Mouse (Mus musculus): Measurements from ENCODE around the gene Gm15217.

Gene Gm15217

DNA sequence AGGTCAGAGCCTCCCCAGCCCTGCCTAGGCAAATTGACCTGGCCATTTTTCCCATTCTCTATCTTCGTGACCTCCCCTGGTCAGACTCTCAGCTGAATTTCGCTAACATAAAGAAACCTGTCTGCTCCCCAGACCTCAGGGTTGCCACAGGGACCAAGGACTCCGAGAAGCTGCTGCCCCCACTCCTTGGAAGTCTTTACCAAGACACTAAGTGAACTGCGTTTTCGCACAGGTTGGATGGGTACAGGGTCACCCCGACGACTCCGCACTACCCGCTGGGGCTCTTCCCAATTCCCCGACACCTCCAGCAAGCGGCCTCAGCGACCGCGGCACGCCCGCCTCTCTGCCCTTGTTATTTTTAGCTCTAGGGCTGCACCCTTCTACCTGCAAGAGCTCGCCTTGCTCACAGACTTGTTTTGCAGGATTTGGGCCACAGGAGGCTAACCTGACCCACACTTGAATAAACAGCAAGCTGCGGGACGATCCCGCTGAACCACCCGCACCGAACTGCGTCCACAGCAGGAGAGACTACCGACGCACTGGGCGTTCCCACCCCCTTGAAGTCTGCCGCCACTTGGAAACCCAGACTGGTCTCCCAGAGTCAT, 19.0 kb downstream of the Gm15217 start:
- no peak for DNase-seq (ENCODE audit: low spot score)

DNA sequence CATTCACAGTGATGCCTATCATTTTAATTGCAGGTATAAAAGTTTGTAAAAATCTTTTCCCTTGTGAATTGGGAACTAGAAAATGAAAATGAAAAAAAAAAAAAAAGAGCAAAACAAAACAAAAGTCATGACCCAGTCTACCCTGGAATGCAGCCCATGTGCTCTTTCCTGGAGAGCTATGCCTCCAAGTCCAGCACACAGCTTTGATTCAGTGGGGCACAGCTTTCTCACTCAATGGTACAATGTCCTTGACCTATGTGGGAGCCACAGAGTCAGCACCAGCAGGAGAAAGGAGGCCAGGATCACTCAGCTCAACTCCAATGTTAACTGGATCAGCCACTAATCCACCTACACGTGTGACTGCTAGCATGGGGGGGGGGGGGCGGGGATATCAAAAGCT, 20.7 kb downstream of the Gm15217 start:
- DNase-seq (ENCODE audit: low spot score): peak; percentile 54

DNA sequence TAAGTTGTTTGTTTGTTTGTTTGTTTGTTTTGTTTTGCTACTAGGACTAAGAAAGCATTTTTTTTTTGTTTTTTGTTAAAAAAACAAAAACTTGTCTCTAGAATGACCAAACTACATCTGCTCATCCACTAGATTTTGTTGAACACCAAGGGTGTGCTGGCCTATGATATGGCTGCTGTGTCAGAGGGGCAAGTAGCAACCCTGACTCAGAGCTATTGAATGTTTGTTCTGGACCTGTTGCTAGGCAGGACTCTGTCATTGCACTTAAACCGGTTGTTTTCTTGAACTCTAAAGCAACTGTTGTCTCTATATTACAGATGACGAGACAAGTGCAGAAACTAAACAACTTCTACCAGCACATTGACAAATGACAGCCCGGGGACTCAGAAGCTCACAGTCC, 29.1 kb downstream of the Gm15217 start:
- DNase-seq (ENCODE audit: low spot score): no peak

DNA sequence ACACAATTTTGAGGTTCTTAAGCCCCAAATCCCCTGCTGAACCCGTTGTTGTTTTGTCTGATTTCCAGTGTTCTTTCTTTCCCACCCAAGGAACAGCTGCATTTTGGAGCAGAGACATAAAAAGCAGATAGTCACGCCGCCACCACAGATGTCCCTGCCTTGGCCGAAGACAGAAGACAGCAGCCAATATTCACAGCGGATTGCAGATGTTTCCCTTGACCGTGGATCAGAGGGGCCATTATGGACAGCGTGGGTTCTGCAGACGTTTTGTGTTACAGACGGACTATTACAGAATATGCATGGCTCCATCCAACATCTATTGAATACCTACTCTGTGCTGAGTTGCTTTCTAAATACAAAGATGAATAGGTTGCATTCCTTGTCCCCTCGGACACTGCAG, 29.8 kb downstream of the Gm15217 start:
- no peak for DNase-seq (ENCODE audit: low spot score)

DNA sequence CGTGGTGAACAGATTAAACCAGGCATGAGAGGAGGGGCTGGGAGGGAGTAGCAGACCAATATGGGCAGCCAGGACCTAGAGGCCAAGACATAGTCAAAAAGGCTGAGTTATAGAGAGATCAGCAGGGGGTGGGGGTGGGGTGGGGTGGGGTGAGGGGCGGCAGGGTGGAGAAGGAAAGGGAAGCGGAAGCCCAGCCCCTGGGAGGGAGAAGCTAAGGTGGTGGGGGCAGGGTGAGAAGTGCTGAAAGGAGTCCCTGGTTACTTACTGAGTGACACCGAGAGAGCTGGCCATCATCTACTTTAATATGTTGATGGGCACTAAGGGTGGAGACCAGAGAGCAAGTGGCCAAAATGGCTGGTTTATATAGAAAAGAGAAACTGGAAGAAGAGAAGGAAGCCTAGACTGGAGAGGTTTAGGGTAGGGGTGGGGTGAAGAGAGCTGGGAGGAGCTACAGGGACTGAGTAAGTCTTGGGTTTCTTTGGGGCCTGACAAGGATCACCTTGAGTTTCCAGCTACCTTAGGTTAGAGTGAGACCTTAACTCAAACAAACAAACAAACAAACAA, 31.4 kb downstream of the Gm15217 start:
- no peak for DNase-seq (ENCODE audit: low spot score)

DNA sequence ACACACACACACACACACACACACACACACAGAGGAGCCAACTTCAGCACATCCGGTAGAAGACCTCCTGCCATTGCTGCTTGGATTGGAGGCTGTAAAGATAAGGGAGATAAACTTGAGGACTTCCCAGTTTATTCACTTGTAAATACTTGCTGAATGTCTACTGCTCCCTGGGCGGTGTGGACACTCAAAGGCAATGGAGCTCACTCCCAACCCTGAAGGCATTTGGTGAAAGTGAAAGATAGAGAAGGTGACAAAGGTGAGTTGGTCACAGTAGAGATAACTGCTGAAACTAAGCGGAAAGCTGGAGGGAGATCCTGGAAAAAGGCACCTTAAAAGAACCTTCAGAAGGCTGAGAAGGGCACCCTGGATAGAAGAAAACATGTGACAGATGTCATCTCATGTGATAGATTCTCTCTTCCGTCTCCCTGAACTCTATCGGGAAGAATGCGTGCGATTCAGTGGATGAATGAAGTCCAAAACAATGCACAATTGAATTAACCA, 33.3 kb downstream of the Gm15217 start:
- no peak for DNase-seq (ENCODE audit: low spot score)

DNA sequence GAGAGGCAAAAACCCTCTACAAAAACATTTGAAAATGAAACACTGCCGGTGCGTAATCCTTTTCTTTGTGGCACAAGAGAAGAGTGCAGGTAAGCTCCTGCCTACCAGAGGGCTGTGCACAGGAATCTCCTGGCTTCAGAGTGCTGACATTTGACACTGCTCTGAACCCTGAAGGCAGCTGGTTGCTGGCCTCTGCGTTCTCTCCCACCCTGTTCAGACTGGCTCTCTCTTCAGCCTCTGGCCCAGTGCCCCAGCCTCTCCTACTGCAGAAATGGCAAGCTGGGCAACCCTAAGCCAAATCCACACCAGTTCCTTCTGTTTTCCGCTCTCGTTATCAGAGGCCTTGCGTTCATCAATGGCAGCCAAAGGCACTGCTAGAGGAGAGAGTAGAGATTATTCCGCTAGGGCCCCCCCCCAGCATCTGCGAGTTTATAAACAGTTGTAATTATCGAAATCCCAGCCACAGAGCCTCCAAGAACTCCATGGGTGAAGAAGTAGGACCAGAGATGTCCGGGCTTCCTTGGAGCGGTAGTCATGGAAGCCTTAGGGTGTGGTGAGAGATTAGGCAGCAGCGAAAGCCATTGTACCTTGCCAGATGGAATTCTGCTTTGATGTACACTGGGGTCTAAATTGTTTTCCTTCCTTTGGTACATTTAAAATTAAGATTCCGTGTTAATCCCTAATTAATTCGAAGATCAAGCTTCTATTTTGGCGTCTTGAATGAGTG, 39.3 kb downstream of the Gm15217 start:
- DNase-seq (ENCODE audit: low spot score): no peak

DNA sequence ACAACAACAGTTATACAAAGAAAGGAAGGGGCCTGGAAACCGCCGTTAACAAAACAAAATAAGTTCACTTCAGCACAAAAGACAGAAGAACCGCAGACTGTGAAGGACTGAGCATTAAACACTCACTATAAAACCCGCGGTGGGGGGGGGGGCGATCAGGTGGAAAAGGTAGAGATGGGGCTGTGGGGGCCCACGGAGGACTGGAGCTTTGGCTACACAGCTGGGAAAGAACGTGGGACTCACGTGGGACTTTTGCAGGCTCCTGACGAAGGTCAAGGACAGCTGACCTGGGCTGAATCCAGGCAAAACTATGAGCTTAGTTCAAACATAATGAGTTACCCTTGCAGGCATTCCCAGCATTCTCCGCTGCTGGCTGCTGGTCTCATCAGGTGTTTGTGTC, 40.1 kb downstream of the Gm15217 start:
- no peak for DNase-seq (ENCODE audit: low spot score)

DNA sequence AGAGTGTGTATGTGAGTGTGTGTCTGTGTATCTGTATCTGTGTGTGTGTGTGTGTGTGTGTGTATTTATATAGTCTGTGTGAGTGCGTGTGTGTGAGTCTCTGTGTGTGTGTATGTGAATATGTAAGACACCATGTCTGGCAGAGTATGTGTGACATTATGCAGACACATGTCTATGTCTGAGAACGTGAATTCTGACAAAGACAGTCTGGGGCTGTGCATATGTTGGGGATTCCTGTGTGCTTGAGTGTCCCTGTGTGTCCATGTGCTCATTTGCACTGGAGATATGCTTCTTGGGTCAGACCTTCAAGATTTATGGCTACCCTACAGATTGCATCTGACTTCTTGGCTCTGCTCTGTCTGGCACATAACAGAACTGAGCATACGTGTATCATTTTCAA, 42.6 kb downstream of the Gm15217 start:
- no peak for DNase-seq (ENCODE audit: low spot score)

DNA sequence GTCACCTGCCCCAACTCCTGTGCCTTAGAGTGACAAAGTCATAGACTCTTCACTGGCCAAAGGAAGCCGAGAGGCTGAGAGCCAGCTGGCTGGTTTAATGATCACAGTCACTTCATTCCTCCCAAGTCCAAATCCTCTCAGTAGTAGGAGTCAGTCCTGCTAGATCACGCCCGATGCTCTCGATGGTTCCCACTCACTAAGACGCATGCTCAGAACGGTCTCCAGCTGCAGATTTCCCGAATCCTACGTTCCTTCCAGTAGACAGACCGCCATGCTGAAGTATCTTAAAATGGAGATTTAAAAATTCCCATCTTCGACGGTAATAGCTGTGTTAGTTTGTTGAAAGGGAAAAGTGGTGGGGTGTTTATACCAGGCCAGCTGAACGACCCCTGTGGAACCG, 48.0 kb downstream of the Gm15217 start:
- no peak for DNase-seq (ENCODE audit: low spot score)

DNA sequence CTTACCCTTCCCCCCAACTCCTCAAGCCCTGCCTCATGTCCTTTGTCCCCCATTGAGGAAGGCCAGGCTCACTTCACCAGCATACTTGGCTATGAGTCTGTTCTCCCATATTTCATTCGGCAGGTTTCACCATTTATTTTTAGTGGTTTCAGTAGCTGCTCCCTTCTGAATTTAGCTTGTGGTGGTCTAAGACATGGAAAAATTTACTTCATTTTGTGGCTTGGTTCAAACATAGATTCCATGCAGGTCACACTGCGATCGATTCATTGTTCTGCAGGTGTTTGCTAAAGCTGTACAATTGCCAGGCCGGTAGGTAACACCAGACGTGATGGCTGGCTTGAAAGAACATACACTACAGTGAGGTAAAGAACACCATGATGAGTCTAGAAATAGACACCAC, 51.0 kb downstream of the Gm15217 start:
- DNase-seq (ENCODE audit: low spot score): no peak

Measured in adipocyte (in vitro differentiated cells).